Mouse (Mus musculus) spleen, adult 18-20 months (tissue): ENCODE measurements around the gene D430019H16Rik.

Experiments
- DNase-seq, 2 experiments: peaks; one replicate each; pipeline ENCODE4 v3.0.0; 2022; ENCODE audit warnings: mixed read lengths in 2 of 2

The D430019H16Rik gene

DNA sequence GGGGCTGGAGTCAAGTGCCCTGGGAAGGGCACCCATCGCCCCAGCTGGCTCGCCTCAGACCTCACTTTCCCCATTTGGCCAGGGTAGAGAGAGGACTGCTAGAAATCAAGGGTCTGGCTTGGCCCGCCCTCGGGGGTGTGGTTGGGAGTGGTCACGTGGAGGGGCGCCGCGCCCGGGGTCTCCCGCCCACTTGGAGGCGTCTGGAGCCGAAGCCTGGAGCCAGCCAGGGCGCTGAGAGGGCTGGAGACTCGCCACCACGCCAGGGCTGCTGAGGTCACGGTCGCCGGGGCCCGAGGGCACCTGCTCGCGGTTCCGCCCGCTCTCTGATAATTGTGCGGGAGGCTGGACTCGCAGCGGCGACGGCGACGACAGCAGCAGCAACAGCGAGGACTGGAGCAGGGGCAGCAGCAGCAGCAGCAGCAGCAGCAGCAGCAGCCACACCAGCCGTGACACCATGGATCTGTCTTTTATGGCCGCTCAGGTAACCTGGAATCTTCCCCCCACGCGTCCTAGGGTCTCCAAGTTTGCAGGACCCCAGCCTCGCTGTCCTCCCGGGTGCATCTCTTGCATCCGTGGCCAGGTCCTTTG lies at the start of gene D430019H16Rik:
TSS of gene D430019H16Rik (plus strand) at position 187 of the 588 bp plus-strand sequence.
- DNase-seq: peak; percentile 12 to 18

DNA sequence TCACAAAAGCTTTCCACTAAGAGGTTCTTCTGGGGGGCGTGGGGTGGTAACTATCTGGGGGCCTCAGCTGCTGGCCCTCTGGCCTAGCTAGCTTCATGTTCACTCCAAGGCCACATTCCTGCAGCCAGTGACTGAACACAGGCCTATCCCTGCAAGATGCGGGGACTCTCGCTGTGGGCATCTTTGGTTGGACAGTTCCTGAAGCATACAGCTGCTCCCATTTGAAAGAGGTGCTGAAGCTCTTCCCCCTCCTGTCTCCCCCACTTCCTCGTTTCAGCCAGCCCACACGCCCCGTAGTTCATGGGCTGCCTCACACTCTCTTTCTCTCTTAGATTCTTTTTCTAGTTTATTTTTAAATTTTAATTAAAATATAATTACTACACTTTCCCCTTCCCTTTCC lies 47.6 kb upstream of the D430019H16Rik start:
- DNase-seq: no peak

DNA sequence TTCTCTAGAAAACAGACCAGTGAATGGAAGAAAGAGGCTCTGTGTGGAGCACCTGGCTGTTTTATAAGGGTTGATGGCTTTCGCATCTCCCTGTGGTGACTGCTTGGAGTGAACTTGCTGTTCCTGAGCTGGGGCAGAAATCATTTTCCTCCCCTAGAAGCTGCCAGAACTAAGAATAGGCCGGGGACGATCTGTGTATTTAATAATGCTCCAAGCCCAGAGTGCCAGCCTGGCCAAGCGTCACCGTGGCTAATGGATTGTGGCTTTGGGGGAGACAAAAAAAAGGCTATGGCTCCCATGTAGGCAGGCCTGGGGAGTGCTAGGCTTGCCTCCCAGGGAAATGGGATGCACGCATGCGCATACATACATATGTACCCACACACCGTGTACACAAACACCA lies 39.7 kb upstream of the D430019H16Rik start:
- no peak for DNase-seq

DNA sequence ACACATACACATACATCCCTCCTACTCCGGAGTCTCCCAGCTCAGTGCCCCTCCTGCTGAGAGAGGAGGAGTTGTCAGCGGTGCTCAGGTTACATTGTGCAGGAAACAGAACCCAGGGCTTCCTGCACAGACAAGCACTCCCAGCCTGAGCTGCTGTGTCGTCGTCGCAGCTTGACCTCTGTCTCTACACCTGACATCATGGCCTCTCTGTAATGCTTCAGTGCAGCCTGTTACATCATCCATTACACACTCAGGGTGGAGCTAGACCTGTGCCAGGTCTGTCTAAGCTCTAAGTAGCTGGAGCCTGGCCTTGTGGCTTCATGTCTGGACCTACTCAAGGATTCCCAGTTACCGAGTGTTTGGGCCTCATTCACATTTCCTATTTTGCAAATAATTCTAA lies 33.2 kb upstream of the D430019H16Rik start:
- no peak for DNase-seq

DNA sequence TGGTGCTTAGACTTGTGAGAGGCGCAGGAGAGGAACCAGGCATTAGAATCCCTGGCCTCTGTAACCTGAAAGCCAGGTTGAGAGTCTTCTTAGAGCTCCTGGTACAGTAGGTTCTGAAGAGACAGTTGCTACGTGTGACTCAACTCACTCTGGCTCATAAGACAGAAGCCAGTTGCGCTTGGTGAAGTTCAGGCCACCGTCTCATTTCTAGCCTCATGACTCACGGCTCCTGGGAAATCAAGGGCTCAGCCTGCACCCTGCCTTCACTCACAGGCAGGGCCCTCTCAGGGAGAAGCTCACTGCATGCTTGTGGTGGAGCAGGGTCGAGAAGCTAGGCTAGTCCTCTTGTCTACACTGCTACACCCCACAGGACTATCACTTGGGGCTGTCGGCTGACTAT lies 27.1 kb upstream of the D430019H16Rik start:
- no peak for DNase-seq

DNA sequence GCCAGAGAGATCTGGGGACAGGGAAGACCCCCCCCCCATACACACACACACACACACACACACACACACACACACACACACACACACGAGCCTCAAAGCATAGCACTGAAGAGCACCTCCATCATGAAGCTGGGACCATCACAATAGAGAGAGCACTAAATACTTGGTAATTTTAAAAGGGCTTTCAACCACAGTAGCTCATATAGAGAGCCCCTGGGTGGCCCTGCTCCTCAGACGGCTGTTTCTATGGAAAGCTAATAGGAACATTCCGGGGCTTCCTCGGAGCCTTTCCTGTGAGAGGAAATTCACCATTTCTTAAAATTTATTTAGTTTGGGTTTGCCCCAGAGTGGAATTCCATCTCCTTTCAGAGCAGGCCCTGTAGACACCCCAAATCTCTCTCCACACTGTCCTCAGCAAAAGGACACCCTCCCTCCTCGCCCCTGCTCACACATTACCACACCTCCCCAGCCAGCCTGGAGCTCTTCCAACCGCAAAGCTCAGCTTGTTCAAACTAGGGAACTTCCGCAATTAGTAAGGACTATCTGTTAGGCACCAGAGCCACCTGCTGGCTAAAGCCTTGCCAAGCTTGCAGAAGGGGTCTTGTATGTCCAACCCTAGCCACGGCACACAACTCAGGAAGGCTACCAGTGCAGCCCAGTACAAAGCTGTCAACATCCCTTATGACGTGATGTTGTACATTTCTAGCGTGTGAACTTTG lies 26.5 kb upstream of the D430019H16Rik start:
- DNase-seq: peak in 1 of 2 experiments; percentile 19

DNA sequence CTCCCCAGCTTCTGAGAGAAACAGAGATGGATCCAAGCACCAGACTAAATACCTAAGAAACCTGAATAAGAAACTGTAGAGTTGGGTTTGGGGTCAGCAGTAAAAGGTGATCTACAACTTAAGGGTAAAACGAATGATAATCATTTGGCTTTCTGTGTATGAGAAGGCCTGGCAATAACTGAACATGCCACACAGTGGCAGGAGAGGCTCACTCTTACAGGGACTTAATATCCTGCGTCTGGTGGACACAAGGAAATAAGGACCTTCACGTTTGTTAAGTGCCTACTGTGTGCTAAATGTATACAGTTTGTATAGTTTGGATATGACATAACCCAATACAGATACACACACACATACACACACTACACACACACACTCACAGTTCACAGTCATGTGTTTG lies 21.8 kb upstream of the D430019H16Rik start:
- no peak for DNase-seq

DNA sequence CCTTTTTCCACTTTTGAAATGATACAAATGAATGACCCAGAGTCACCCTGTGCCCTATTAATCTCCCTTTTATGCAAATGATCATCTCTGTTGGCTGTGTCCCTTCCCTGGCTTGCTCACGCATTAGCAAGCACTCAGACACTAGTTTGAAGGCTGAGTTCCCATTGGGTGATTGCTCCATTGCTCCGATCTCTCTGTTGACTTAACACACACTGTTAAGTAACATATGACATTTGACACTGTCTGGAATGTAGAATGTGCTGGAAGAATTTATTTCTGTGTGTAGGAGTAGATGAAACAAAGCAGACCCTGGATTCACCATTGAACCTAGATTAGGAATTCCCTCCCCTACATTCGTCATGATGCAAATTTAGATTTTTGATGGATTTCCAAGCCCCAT lies 20.8 kb upstream of the D430019H16Rik start:
- DNase-seq: no peak

DNA sequence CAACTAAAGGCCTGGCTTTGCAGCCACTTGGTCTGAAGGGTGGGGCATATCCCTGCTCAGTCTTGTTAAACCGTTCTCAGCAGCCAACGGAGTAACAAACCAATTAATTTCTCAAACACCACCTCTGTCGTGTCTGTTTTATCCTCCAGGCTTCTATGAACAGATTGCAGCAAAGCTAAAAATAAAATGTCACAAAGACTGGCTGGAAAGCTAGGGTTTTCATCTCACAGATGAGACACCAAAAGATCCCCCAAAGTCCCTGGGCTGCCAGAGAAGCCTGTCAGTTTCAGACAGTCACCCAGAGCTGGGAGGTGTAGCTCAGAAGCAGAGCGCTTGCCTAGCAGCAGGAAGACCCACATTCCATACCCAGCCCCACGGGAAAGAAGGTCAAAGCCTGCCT lies 15.4 kb upstream of the D430019H16Rik start:
- no peak for DNase-seq

DNA sequence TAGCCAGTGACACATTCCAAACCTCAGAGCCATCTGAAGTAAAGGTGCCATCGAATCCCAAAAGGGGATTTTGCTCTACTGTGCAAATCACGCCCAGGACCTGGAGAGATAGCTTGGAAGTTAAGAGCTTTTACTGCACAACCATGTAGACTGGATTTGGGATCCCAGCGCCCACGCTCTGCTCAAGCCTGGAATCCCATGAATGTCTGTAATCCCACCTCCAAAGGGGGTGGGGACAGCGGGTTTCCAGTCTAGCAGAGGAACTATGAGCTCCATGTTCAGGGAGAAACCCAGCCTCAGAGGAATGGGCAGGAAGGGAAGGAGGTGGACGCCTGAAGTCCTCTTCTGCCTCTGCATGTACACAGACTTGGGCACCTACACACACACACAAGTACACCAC lies 13.7 kb upstream of the D430019H16Rik start:
- no peak for DNase-seq

DNA sequence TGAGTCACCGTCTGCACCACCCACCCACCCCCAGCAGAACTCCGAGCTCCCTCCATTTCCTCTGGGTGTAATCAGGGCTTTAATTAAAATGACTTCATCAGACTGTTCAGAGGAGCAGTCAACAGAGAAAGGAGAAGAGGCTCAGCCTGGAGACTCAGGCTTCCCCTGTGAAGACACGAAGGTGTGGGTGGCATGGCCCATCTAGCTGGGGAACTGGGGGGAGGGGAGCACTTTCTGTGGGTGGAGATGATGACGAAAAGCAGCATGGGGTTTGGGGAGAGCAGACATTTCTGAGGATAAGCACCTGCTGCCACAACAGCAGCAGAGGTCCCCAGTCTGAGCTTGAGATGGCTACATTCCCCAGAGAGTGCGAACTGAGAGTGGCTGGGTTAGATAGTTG lies 10.1 kb upstream of the D430019H16Rik start:
- DNase-seq: no peak

DNA sequence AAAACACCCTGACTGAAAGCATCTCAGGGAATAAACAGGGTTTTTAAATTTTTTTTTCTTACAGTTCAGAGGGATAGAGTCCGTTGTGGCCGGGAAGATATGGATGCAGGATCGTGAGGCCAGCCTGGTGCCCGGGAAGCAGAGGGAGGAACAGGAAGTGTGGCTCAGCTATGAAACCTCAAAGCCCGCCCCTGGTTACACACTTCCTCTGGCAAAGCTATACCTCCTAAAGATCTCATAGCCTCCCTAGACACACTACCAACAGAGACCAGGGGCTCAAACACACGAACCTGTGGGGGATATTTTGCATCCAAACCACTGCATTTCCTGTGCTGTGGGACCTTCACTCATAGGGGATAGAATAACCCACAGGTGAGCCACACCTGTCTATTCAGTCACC lies 7.9 kb upstream of the D430019H16Rik start:
- DNase-seq: no peak

DNA sequence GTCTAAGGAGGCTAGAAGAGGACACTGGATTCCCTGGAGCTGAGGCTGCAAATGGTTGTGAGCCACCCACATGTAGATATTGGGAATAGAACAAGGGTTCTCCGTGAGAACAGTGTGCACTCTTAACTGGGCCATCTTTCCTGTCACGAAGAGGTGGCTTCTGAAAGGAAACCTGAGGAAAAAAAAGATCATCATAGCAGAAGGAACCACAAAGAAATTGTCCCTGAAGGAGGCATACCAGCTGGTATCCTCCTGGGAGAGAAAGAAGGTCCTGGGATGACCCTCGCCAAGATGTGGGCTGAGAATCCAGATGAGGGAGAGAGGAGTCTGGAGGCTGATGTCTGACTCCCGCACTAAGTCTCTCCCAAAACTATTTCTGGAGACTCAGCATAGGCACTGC lies 4.4 kb upstream of the D430019H16Rik start:
- no peak for DNase-seq

DNA sequence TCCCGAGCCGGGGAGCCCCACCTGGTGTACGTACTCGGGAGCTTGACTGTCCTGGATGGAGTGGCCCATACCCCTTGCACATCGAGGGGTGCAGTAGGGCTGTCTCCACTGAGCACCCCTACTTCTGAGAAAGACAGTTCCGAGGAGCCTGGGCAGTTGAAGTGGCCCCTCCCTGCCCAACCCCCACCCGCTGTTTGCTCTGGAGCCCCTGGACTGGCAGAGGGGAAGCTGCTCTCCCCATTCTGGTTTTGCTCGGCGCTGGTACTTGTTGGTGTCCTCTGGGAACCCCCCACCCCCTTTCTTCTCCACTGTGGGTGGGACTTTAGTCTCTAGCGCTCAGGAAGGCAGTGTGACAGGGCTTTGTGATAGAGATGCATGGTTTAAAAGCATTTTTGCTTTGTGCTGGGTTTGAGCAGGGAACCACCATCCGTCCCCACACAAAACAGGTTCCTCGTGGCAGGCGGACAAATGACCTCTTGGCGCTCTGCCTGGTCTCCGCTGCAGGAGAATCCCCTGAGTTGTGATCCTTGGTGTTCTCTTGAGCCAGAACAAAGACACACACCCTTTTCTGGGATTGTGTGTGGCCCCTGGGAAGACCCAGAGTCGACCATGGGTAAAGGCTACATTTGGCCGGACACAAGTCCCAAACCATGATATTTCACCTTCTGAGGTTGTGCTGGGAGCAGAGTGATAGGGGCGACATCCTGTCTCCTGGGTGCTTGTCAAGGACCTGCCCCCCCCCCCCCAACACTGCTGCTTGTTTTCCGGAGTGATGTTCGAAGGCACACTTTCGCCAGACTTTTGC lies 804 bp downstream of the D430019H16Rik start:
- DNase-seq: no peak

DNA sequence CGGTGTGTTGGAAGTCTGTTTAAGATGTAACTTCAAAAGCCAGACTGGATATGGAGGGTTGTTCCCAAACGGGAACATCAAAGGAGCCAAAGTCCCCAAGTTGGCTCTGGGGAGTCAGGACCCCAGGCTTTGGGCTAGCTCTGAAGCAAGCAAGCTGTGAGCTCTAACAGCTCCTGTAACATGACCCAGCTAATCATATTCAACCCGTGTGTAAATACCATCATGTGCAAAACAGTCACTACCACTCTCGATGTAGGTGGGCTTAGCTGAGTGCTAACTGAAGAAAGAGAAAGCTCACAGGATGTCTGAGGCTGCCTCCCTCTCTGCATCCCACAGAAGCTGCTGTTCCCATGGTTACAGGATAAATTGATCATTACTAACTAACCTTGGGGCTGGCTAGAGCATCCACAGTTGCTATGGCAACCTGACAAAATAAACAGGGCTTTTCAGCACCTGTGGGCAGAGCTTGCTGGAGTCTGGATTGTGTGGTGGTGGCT lies 1.5 kb downstream of the D430019H16Rik start:
- no peak for DNase-seq

DNA sequence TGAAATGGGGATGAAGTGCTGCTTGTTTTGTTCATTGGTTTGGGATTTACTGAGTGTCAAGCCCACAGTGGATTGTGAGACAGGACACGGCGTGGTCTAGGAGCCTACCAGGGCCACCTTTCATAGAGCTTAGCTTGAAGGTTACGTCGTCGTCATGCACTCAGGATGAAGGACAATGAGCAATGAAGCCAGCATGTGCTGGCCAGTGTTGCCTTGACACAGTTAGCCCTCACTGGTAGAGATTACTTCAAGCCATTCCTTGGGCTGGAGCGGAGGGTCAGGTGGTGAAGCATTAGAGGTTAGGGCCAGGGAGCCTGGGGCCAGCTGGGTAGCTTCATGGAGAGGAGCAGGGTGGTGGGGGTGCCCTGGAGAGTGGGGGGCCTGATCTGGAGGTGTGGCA lies 5.1 kb downstream of the D430019H16Rik start:
- no peak for DNase-seq

DNA sequence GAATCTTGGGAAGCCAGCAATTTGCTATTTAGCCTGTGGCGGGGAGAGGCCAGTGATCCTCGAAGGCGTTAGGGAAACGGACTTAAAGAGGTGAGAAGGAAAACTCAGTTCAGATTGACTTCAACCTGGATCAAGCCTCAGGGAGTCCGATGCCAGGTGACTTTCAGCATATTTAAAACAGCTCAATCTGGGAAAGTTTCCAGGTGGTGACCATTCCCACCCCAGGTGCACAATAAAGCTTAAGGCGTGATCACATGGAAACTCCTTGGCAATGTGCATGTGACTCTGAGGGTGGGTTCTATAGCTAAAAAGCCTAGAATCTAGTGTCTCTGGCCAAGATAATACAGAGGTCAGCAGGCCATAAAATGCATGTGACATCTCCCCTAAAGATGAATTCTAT lies 7.4 kb downstream of the D430019H16Rik start:
- DNase-seq: no peak

DNA sequence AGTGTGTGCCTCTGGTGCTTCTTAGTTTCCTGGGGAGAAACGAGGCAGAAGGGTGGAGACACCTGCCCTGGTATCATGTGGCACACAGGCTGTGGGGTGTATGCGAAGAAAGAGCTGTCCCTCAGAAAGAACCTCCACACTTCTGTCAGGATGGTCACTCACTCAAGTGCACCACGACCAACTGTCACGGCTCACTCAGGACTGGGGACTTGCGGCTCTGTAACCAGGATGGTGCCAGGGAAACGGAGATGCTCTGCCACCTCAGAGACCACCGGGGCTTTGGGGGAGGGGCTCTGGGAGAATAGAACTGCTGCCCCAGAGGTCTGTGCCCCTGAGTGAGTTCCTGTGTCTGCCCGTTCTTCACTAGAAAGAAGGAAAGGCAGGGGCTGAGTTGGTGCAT lies 15.4 kb downstream of the D430019H16Rik start:
- DNase-seq: no peak

DNA sequence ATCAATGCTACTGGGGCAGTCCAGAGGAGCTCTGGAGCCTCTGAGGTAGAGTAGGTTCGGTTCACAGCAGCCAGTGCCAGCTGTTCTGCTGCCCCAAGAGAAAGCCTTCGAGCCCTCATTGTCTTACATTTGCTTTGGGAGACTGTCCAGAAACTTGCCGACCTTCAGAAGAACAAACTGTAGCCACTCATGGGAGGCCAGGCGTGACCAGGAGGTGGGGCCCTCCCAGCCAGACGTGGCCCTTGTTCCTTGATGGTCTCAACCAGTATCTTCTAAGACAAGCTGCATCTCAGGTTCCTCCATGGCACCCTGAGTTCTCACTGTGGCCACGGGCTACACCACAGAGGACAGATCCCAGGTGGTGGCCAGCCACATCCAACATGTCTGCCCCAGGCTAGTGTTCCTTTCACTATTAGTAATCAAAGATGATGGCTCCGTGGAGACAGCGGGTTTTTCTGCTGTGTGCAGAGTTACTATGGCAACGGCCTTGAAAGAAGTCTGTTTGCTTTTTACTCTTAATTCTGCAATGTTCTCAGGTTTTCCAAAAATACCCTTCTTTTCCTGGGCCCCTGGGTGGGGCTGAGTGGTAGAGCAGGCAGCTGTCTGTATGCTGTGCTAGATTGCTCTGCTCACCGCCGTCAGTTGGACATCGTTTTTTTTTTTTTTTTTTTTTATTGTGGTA lies 21.7 kb downstream of the D430019H16Rik start:
- DNase-seq: no peak

DNA sequence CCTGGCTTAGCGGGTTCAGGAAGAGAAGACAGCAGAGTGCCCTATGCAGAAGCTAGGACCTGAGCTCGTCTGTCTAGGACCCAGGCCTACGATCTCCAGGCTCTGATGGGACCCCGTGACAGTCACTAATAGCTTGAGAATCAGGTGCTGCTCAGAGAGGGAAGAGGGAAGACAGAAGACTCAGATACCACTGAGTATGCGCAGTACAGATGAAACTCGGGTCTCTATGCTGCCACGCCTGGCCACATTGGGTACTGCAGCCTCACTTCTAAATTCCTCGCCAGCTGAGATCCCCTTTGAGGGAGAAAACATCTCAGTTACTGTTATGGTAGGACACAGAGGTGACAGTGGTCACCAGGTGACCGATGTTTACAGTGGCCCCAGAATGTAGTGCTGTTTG lies 22.8 kb downstream of the D430019H16Rik start:
- peak in 1 of 2 experiments; percentile 47 for DNase-seq

DNA sequence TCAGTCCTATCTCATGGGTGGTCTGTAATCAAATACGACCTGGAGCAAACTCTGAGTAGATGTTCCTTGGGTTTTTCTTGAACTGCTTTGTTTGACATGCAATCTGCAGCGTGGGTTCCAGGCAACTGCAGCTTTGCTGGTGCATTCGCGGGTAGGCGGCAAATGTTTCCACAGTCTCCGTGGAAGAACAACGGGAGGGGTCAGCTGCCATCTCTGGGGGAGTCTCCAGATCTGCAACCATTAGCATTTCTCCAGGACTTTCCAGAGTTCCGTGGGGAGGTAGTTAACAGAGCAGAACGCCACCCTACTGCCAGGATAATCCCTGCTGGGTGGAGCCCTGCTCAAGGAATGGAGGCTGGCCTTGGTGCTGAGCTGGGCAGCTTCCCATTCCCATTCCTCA lies 23.3 kb downstream of the D430019H16Rik start:
- DNase-seq: no peak

DNA sequence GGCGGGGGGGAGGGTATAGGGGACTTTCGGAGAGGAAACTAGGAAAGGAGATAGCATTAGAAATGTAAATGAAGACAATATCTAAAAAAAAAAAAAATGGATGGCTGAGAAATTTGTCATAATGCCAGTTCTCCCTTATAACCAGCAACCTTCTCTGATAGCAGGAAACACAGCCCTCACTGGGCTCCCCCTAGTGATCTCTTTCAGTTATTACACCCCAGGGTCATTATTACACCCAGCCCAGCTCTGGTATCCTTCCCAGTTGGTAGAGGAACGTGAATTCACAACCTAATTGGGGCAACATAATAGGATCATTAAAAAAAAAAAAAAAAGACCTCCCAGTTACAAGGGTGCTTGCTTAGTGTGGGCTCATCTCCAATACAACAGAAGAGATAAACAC lies 29.8 kb downstream of the D430019H16Rik start:
- DNase-seq: no peak

DNA sequence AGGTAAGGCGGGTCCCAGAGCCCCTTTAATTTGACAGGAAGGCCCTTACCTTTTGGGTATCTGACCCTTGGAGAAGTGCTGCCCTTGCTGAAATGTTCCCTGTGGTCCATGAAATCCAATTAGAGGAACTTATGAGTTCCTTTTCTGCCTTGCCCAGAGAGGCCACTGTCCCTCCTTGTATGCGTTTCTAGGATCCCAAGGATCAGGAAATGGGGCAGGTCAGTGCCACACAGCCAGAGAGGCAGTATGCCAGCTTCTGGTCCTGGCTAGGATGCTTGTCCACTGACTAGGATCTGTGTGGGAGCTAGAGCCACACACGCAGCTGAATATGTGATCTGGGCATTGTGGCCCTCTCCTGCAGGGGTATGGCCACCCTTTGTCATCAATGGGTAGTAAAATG lies 36.6 kb downstream of the D430019H16Rik start:
- no peak for DNase-seq
